Mouse (Mus musculus) liver, embryonic 11.5 days (tissue): ENCODE results near the gene Tmem14c. TPM values are rescaled to one million over a fixed set of nuclear protein-coding genes. Genes with fewer than 3 reads are reported as not detected.

Source experiments
- ATAC-seq: fragments of 200-750 bp; cut with Nextera tagmentation; replicated peaks from 2 replicates; pipeline ENCODE4 v1.8.0; 2017; ENCODE audit warnings: moderate number of reproducible peaks, mild to moderate bottlenecking, moderate TSS enrichment, moderate library complexity; ENCODE audit not compliant: low FRiP score
- DNase-seq: peaks from one replicate; pipeline ENCODE4 v3.0.0-alpha.2; 2017; ENCODE audit warnings: low spot score
- H3K27ac ChIP-seq: fragments of 300-500 bp; sonication (generic); 2 replicates; pipeline ENCODE4 v1.5.1; 2014; ENCODE audit warnings: mild to moderate bottlenecking, low read depth, low read length, control low read depth
- H3K27me3 ChIP-seq: fragments of 300-500 bp; sonication (generic); replicated peaks from 2 replicates; pipeline ENCODE4 v1.6.1; 2014; ENCODE audit warnings: low read length, mixed read lengths; ENCODE audit not compliant: control insufficient read depth, insufficient read depth
- H3K36me3 ChIP-seq: fragments of 300-500 bp; sonication (generic); 2 replicates; pipeline ENCODE4 v1.6.1; 2014; ENCODE audit warnings: mild to moderate bottlenecking, low read length, moderate library complexity, mixed read lengths; ENCODE audit not compliant: control insufficient read depth, insufficient read depth
- H3K4me1 ChIP-seq: fragments of 300-500 bp; sonication (generic); replicated peaks from 2 replicates; pipeline ENCODE4 v1.6.1; 2014; ENCODE audit warnings: low read length, mixed read lengths; ENCODE audit not compliant: control insufficient read depth, insufficient read depth
- H3K4me2 ChIP-seq: fragments of 300-500 bp; sonication (generic); 2 replicates; pipeline ENCODE4 v1.6.1; 2014; ENCODE audit warnings: mild to moderate bottlenecking, control low read depth, moderate library complexity
- H3K4me3 ChIP-seq: fragments of 300-500 bp; sonication (generic); 2 replicates; pipeline ENCODE4 v1.5.1; 2014; ENCODE audit warnings: low read depth, low read length, control low read depth
- H3K9ac ChIP-seq: fragments of 300-500 bp; sonication (generic); 2 replicates; pipeline ENCODE4 v1.6.1; 2014; ENCODE audit warnings: low read depth, low read length, control low read depth
- H3K9me3 ChIP-seq: fragments of 300-500 bp; sonication (generic); 2 replicates; pipeline ENCODE4 v1.6.1; 2016; ENCODE audit warnings: low read length, inconsistent platforms, mixed read lengths; ENCODE audit not compliant: control insufficient read depth
- WGBS: fragments of 180-500 bp; shearing (Covaris S2); extraction: QIAGEN DNeasy Blood & Tissue Kit; methylation state at CpG from one replicate; pipeline ENCODE4 v1.1.7; 2014; 5-methylcytosine and 5-hydroxymethylcytosine counted together
- polyA plus RNA-seq: library from polyadenylated mRNA; unstranded; fragments of >200 nt; fragmentation: Nextera tagmentation; extraction: Ambion mirVana; gene quantifications from 2 replicates; pipeline ENCODE4 v1.2.1, GENCODE M21; 2014

The Tmem14c gene
- polyA plus RNA-seq, 1 experiment from 2014 or later = 954 TPM

DNA sequence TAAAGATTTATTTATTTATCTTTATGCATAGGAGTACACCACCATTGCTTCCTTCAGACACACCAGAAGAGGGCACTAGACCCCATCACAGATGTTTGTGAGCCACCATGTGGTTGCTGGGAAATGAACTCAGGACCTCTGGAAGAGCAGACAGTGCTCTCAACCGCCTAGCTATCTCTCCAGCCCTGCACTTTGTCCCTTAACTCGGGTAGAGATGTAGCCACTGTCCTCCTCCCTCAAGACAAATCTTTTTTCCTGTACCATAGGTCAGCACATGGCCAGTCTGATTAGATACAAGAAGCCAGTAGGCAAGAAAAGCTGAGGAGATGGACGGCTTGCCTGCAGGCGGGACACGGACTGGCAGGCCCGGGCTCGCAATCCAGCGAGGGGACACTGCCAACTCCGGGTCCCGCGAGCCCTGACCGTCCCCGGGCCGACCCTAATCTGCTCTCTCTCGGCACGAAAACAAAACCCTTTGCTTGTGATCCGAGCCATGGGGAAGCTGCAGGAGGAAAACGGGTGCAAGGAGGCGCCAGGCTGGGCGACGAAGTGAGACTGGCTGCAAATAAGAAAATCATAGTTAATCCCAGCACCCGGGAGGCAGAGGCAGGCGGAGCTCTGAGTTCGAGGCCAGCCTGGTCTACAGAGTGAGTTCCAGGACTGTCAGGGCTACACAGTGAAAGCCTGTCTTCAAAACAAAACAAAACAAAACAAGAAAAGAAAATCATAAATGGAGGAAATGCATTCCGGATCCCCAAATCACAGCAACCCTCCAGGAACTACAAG lies 15.8 kb upstream of the Tmem14c start:
- peak; percentile 45 for DNase-seq
- ATAC-seq = peak; percentile 33
- WGBS = under 1% methylated on average over 25 of the region's 25 CpGs
- Histone ChIP-seq H3K4me2 (peak overlapping the region; percentile 96), H3K4me3 (peak overlapping the region; percentile 92), H3K27ac (peak overlapping the region; percentile 97), H3K27me3 (no peaks in the 10 kb centered on the region), H3K4me1 (peaks cover 15% of the 10 kb centered on the region), H3K36me3 (peaks cover 12% of the 10 kb centered on the region; the same call in 1 of the 2 replicates), H3K9ac (peak overlapping the region; percentile 86), H3K9me3 (no peaks in the 10 kb centered on the region)

DNA sequence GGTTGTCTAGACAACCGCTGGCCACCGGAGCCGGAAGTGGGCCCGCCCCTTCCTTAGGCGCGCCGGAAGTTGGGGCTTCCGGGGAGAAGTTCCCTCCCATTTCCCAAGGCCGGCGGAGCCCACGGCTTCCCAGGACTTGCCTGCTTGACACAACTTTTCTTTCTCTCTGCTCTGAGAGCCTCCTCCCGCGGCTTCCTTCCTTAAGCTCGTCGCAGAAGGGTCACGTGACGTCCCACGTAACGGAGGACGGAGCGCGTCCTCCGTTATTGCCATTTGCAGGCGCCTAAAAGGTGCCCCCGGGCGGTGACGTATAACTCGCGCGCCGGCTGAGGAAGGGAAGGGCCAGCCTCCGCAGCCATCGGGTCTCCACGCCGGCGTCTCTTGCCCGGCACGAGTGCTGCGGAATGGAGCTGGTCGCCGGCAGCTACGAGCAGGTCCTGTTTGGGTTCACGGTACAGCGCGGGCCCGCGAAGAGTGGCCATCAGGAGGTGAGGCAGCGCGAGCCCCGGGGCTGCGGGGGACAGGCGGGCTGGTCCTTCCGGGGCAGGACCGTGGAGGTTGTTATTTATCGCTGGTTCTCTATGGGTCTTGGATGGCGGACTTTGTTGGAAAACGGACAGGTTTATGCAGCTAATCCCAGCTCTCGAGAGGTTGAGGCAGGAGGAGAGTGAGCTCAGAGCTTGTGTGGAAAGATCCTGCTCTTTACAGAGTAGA lies 15.0 kb upstream of the Tmem14c start, which contains the start of gene Pak1ip1:
Gene Pak1ip1 (plus strand): TSS at position 98 of the 714 bp plus-strand sequence.
- under 1% methylated on average over 58 of the region's 58 CpGs for WGBS
- DNase-seq = peak; percentile 97
- peak within 1 kb of the TSS; percentile 96 for H3K4me2 ChIP-seq
- peak within 1 kb of the TSS; percentile 97 for H3K27ac ChIP-seq
- peaks cover 18% of the 10 kb centered on the region; the same call in 1 of the 2 replicates for H3K36me3 ChIP-seq
- peak; percentile 87 for ATAC-seq
- peak within 1 kb of the TSS; percentile 86 for H3K9ac ChIP-seq
- no peaks in the 10 kb centered on the region for H3K27me3 ChIP-seq
- peaks cover 15% of the 10 kb centered on the region for H3K4me1 ChIP-seq
- no peaks in the 10 kb centered on the region for H3K9me3 ChIP-seq
- peak within 1 kb of the TSS; percentile 92 for H3K4me3 ChIP-seq

DNA sequence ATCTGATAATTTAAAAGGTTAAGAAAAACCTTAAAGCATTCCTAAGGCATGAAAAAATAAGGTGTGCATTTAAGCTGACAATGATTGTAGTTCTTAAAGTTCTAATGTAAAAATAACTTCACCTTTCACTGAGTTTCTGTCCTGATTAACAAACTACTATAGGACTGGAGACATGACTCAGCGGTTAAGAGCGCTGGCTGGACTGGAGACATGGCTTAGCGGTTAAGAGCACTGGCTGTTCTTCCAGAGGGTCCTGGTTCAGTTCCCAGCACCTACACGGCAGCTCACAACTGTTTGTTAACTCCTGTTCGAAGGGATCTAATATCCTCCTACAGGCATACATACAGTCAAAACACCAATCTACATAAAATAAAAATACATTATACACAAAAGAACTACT lies 14.1 kb upstream of the Tmem14c start:
- 69% methylated on average over 5 of the region's 5 CpGs for WGBS
- Histone ChIP-seq H3K4me3 (peak overlapping the region; percentile 92), H3K27ac (no peak overlapping the region), H3K36me3 (peaks cover 25% of the 10 kb centered on the region; the same call in 1 of the 2 replicates), H3K4me2 (peak overlapping the region; percentile 96), H3K9ac (peak overlapping the region; percentile 31; the same call in 1 of the 2 replicates), H3K4me1 (peaks cover 15% of the 10 kb centered on the region), H3K9me3 (no peaks in the 10 kb centered on the region), H3K27me3 (no peaks in the 10 kb centered on the region)
- DNase-seq (no peak), ATAC-seq (no peak)

DNA sequence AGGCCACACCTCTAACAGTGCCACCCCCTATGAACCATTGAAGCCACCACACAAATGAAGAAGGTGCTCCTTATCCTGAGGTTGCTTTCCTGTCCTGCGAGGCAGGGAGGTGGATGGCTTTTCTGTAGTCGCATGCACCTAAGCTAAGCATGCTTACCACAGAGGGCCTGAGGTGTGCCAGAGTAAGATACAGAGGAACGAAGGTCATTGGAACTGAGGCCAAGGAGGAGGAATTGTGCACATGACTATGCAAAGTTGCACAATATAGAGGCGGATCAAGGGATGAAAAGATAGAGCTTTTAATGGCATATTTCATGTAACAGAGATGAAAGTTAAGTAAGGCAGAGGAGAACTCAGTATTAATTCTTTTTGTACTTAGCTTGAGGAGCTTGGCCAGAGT lies 9.8 kb upstream of the Tmem14c start:
- Histone ChIP-seq H3K4me2 (no peak overlapping the region), H3K9me3 (no peaks in the 10 kb centered on the region), H3K27ac (no peak overlapping the region), H3K4me3 (no peak overlapping the region), H3K27me3 (no peaks in the 10 kb centered on the region), H3K36me3 (peaks cover 62% of the 10 kb centered on the region), H3K4me1 (peaks cover 10% of the 10 kb centered on the region), H3K9ac (no peak overlapping the region)
- ATAC-seq = no peak
- DNase-seq = no peak
- WGBS = 90% methylated on average over 4 of the region's 4 CpGs

DNA sequence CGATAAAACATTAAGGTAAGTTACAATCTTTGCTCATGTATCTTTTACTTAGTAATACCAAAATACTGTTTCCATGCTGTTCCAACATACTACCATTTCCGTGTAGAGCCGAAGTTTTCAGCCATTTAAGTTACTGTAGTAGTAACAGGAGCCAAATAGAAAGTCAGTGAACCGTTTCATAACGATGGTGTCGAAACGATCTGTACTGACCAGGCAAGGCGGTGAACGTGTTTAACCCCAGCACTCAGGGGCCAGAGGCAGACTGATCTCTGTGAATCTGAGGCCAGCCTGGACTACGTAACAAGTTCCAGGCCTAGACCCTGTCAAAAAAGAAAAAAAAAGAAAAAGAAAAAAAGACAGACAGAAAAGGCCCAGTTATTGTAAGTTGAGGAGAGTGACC lies 7.8 kb upstream of the Tmem14c start:
- Histone ChIP-seq H3K4me1 (peaks cover under 1% of the 10 kb centered on the region; the same call in 1 of the 2 replicates), H3K4me3 (no peak overlapping the region), H3K36me3 (peaks cover 76% of the 10 kb centered on the region), H3K27me3 (no peaks in the 10 kb centered on the region), H3K27ac (no peak overlapping the region), H3K9me3 (no peaks in the 10 kb centered on the region), H3K4me2 (no peak overlapping the region), H3K9ac (no peak overlapping the region)
- DNase-seq (no peak), ATAC-seq (no peak)
- 92% methylated on average over 10 of the region's 10 CpGs for WGBS

DNA sequence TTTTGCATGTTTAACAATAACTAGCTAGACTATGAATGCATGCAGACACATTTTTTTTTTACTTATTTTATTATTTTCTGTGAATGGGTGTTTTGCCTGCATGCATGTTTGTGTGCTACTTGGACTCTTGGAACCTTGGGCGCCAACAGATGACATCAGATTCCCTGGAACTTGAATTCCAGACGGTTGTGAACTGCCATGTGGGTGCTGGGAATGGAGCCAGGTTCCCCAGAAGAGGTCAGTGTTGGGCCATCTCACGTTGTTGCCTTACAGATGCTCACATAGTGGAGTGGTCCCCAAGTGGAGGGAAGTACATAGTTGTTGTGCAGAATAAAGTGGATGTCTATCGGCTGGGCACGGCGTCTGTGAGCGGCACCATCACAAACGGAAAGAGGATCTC lies 7.1 kb upstream of the Tmem14c start:
- Histone ChIP-seq H3K4me3 (no peak overlapping the region), H3K9ac (no peak overlapping the region), H3K27me3 (no peaks in the 10 kb centered on the region), H3K4me2 (no peak overlapping the region), H3K36me3 (peaks cover 75% of the 10 kb centered on the region), H3K27ac (no peak overlapping the region), H3K9me3 (no peaks in the 10 kb centered on the region), H3K4me1 (no peaks in the 10 kb centered on the region)
- DNase-seq (no peak), ATAC-seq (no peak)
- 88% methylated on average over 8 of the region's 8 CpGs for WGBS

DNA sequence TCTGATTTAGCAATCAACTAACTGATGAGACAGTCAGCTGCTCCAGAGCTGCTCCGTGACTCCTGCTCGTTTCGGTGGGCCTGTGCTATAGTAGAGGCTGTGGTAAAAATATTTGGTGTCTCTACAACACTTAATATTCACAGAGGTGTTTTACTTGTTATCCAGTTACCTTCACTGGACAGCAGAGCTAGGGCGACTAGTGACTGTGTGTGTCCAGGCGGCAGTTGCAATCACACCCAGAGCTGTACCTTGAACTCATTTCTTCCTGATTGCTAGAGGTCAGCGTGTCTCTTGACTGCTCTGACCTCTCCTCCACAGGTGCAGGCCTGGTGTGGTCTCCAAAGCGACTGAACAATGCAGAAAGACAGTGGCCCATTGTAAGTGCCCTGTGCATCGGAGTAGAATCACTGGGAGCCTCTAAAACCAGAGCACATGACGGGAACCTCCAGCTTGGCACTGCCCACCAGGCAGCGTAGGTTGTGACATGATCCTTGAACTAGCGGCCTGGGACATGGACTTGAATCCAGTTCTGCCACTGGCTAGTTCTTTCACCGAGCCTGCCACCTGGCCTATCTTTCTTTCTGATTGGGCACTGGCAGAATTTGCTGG lies 809 bp downstream of the Tmem14c start:
- H3K36me3 ChIP-seq = peaks cover 38% of the 10 kb centered on the region
- DNase-seq = no peak
- ATAC-seq = no peak

DNA sequence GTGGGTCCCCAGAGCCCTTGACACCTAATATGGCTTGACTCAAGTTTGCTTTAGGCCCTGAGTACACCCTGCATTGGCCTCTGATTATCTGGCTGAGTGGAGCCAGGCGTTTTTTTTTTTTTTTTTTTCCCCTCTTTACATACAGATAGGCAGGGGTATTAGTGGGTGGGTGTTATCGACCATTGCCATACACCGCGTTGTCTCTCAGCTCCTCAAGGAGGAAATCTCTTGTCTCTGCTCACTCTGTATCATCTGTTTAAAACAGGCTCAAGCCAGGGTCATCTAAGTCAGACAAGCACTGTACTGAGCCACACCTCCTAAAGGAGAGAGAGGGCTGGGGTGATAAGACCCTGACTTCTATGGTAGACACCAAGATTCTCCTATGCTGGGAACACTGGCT lies 1.7 kb downstream of the Tmem14c start:
- Histone ChIP-seq H3K4me1 (peaks cover 31% of the 10 kb centered on the region), H3K4me3 (peak overlapping the region; percentile 84), H3K9me3 (no peaks in the 10 kb centered on the region), H3K27ac (peak overlapping the region; percentile 99), H3K9ac (peak overlapping the region; percentile 96), H3K36me3 (peaks cover 34% of the 10 kb centered on the region), H3K27me3 (no peaks in the 10 kb centered on the region), H3K4me2 (peak overlapping the region; percentile 84)
- peak; percentile 88 for ATAC-seq
- 34% methylated on average over 4 of the region's 4 CpGs for WGBS
- DNase-seq = no peak

More for the DNA sequence above, 809 bp downstream of the Tmem14c start:
- H3K27ac ChIP-seq = peak overlapping the region; percentile 99
- H3K9ac ChIP-seq = peak overlapping the region; percentile 96
- WGBS = 25% methylated on average over 12 of the region's 12 CpGs
- H3K4me1 ChIP-seq = peaks cover 31% of the 10 kb centered on the region
- peak overlapping the region; percentile 84 for H3K4me3 ChIP-seq
- H3K9me3 ChIP-seq = no peaks in the 10 kb centered on the region
- peak overlapping the region; percentile 84 for H3K4me2 ChIP-seq
- no peaks in the 10 kb centered on the region for H3K27me3 ChIP-seq
